Mouse (Mus musculus) lung, postnatal 0 days (tissue): ENCODE measurements around the gene Olfr1443.

ENCODE experiments used
- CTCF ChIP-seq: IDR thresholded peaks from 2 replicates; pipeline ENCODE4 v1.5.1; 2016; ENCODE audit warnings: antibody characterized with exemption, mild to moderate bottlenecking
- EP300 ChIP-seq: IDR thresholded peaks from 2 replicates; pipeline ENCODE4 v1.6.1; 2016; ENCODE audit warnings: antibody characterized with exemption, mild to moderate bottlenecking, control low read depth

GRCm38 (mm10) chr19:12722308-12722707, 44.4 kb downstream of the Olfr1443 start:
- TF ChIP-seq CTCF (peak; percentile 46), EP300 (no peak)
